Mouse (Mus musculus): ENCODE results near the gene 1600012H06Rik. TPM values are rescaled to one million over a fixed set of nuclear protein-coding genes. Genes with fewer than 3 reads are reported as not detected.
"Not testable (repeated sequence)": the region's sequence is repeated elsewhere in the genome, so short reads cannot be mapped to it uniquely, and the experiment has no call there.

Gene 1600012H06Rik
- polyA plus RNA-seq, 1 experiment from 2014 or later, result 33.1 TPM

- not testable (repeated sequence) for H3K9ac ChIP-seq (replicated peaks; ENCODE audit: low read depth, low read length)
These were observed 7.7 kb upstream of the 1600012H06Rik start for GRCm38 (mm10) chr17:14935280-14935679.

GRCm38 (mm10) chr17:14935841-14936605 lies 7.0 kb upstream of the 1600012H06Rik start:
- WGBS, result 72% methylated on average over 5 of the region's 5 CpGs
- Histone ChIP-seq H3K9ac (replicated peaks; ENCODE audit: low read depth, low read length) (no peak overlapping the region), H3K4me3 (replicated peaks; ENCODE audit: low read length) (no peak overlapping the region)

More at GRCm38 (mm10) chr17:14935280-14935679, 7.7 kb upstream of the 1600012H06Rik start:
- H3K4me3 ChIP-seq (replicated peaks; ENCODE audit: low read length); H3K9me3 ChIP-seq (ENCODE audit: control insufficient read depth, low read length); H3K4me2 ChIP-seq (ENCODE audit: low read length); H3K4me1 ChIP-seq (replicated peaks; ENCODE audit: control insufficient read depth, insufficient read depth, low read length); H3K27ac ChIP-seq (ENCODE audit: low read length); ATAC-seq; H3K36me3 ChIP-seq (ENCODE audit: control insufficient read depth, insufficient read depth); H3K27me3 ChIP-seq (replicated peaks; ENCODE audit: control insufficient read depth, insufficient read depth, low read length): not testable (repeated sequence)
- WGBS, result 86% methylated on average over 12 of the region's 14 CpGs

GRCm38 (mm10) chr17:14942181-14942580 lies 803 bp upstream of the 1600012H06Rik start:
- H3K4me3 ChIP-seq (replicated peaks; ENCODE audit: low read length), result peak overlapping the region; percentile 79
- ATAC-seq; H3K27ac ChIP-seq (ENCODE audit: low read length): not testable (repeated sequence)

More at GRCm38 (mm10) chr17:14935841-14936605, 7.0 kb upstream of the 1600012H06Rik start:
- Histone ChIP-seq H3K36me3 (ENCODE audit: control insufficient read depth, insufficient read depth) (no peaks in the 10 kb centered on the region), H3K9me3 (ENCODE audit: control insufficient read depth, low read length) (no peaks in the 10 kb centered on the region), H3K27ac (ENCODE audit: low read length) (no peak overlapping the region), H3K4me2 (ENCODE audit: low read length) (no peak overlapping the region), H3K27me3 (replicated peaks; ENCODE audit: control insufficient read depth, insufficient read depth, low read length) (no peaks in the 10 kb centered on the region), H3K4me1 (replicated peaks; ENCODE audit: control insufficient read depth, insufficient read depth, low read length) (no peaks in the 10 kb centered on the region)
- no peak for ATAC-seq

GRCm38 (mm10) chr17:14943729-14944059 lies 710 bp downstream of the 1600012H06Rik start:
- peak overlapping the region; percentile 84 for H3K9ac ChIP-seq (replicated peaks; ENCODE audit: low read depth, low read length)
- peak overlapping the region; percentile 79 for H3K4me3 ChIP-seq (replicated peaks; ENCODE audit: low read length)
- H3K4me2 ChIP-seq (ENCODE audit: low read length), result peak overlapping the region; percentile 97
- peaks cover 4% of the 10 kb centered on the region; the same call in 1 of the 2 replicates for H3K36me3 ChIP-seq (ENCODE audit: control insufficient read depth, insufficient read depth)
- 19% methylated on average over 16 of the region's 16 CpGs for WGBS
- no peaks in the 10 kb centered on the region for H3K9me3 ChIP-seq (ENCODE audit: control insufficient read depth, low read length)
- ATAC-seq, result peak; percentile 0; the same call in 1 of the 2 replicates
- H3K27me3 ChIP-seq (replicated peaks; ENCODE audit: control insufficient read depth, insufficient read depth, low read length), result no peaks in the 10 kb centered on the region
- H3K27ac ChIP-seq (ENCODE audit: low read length), result no peak overlapping the region; the same call in 1 of the 2 replicates
- H3K4me1 ChIP-seq (replicated peaks; ENCODE audit: control insufficient read depth, insufficient read depth, low read length), result peaks cover 18% of the 10 kb centered on the region

More at GRCm38 (mm10) chr17:14942181-14942580, 803 bp upstream of the 1600012H06Rik start:
- Histone ChIP-seq H3K9ac (replicated peaks; ENCODE audit: low read depth, low read length) (peak overlapping the region; percentile 78; the same call in 1 of the 2 replicates), H3K4me1 (replicated peaks; ENCODE audit: control insufficient read depth, insufficient read depth, low read length) (peaks cover 18% of the 10 kb centered on the region), H3K4me2 (ENCODE audit: low read length) (peak overlapping the region; percentile 60)
- H3K27me3 ChIP-seq (replicated peaks; ENCODE audit: control insufficient read depth, insufficient read depth, low read length); H3K9me3 ChIP-seq (ENCODE audit: control insufficient read depth, low read length); H3K36me3 ChIP-seq (ENCODE audit: control insufficient read depth, insufficient read depth): not testable (repeated sequence)
- 61% methylated on average over 6 of the region's 6 CpGs for WGBS

GRCm38 (mm10) chr17:14944551-14944950 lies 1.6 kb downstream of the 1600012H06Rik start:
- Histone ChIP-seq H3K36me3 (ENCODE audit: control insufficient read depth, insufficient read depth) (peaks cover 4% of the 10 kb centered on the region; the same call in 1 of the 2 replicates), H3K9me3 (ENCODE audit: control insufficient read depth, low read length) (no peaks in the 10 kb centered on the region), H3K9ac (replicated peaks; ENCODE audit: low read depth, low read length) (no peak overlapping the region), H3K4me3 (replicated peaks; ENCODE audit: low read length) (no peak overlapping the region), H3K4me1 (replicated peaks; ENCODE audit: control insufficient read depth, insufficient read depth, low read length) (peaks cover 18% of the 10 kb centered on the region), H3K27ac (ENCODE audit: low read length) (no peak overlapping the region), H3K4me2 (ENCODE audit: low read length) (no peak overlapping the region; the same call in 1 of the 2 replicates), H3K27me3 (replicated peaks; ENCODE audit: control insufficient read depth, insufficient read depth, low read length) (no peaks in the 10 kb centered on the region)
- WGBS, result 91% methylated on average over 1 of the region's 1 CpGs
- no peak for ATAC-seq

- H3K27me3 ChIP-seq (replicated peaks; ENCODE audit: control insufficient read depth, insufficient read depth, low read length), result no peaks in the 10 kb centered on the region
- H3K4me2 ChIP-seq (ENCODE audit: low read length), result no peak overlapping the region
- 87% methylated on average over 7 of the region's 7 CpGs for WGBS
- H3K4me1 ChIP-seq (replicated peaks; ENCODE audit: control insufficient read depth, insufficient read depth, low read length), result peaks cover 7% of the 10 kb centered on the region
- ATAC-seq, result no peak
- H3K4me3 ChIP-seq (replicated peaks; ENCODE audit: low read length), result no peak overlapping the region
- H3K9me3 ChIP-seq (ENCODE audit: control insufficient read depth, low read length), result no peaks in the 10 kb centered on the region
- no peak overlapping the region for H3K9ac ChIP-seq (replicated peaks; ENCODE audit: low read depth, low read length)
- peaks cover 15% of the 10 kb centered on the region for H3K36me3 ChIP-seq (ENCODE audit: control insufficient read depth, insufficient read depth)
- no peak overlapping the region for H3K27ac ChIP-seq (ENCODE audit: low read length)
These were observed 6.3 kb downstream of the 1600012H06Rik start for GRCm38 (mm10) chr17:14949161-14949827.

GRCm38 (mm10) chr17:14953452-14953851 lies 10.5 kb downstream of the 1600012H06Rik start:
- no peaks in the 10 kb centered on the region for H3K4me1 ChIP-seq (replicated peaks; ENCODE audit: control insufficient read depth, insufficient read depth, low read length)
- no peak overlapping the region for H3K27ac ChIP-seq (ENCODE audit: low read length)
- no peak overlapping the region for H3K4me3 ChIP-seq (replicated peaks; ENCODE audit: low read length)
- ATAC-seq, result no peak
- no peak overlapping the region for H3K4me2 ChIP-seq (ENCODE audit: low read length)
- H3K36me3 ChIP-seq (ENCODE audit: control insufficient read depth, insufficient read depth), result peaks cover 12% of the 10 kb centered on the region
- H3K27me3 ChIP-seq (replicated peaks; ENCODE audit: control insufficient read depth, insufficient read depth, low read length), result no peaks in the 10 kb centered on the region
- H3K9ac ChIP-seq (replicated peaks; ENCODE audit: low read depth, low read length), result no peak overlapping the region
- no peaks in the 10 kb centered on the region for H3K9me3 ChIP-seq (ENCODE audit: control insufficient read depth, low read length)
- WGBS, result 95% methylated on average over 8 of the region's 8 CpGs

GRCm38 (mm10) chr17:14958686-14959327 lies 15.8 kb downstream of the 1600012H06Rik start:
- no peaks in the 10 kb centered on the region for H3K27me3 ChIP-seq (replicated peaks; ENCODE audit: control insufficient read depth, insufficient read depth, low read length)
- 92% methylated on average over 5 of the region's 5 CpGs for WGBS
- no peaks in the 10 kb centered on the region for H3K9me3 ChIP-seq (ENCODE audit: control insufficient read depth, low read length)
- H3K4me2 ChIP-seq (ENCODE audit: low read length), result no peak overlapping the region
- H3K9ac ChIP-seq (replicated peaks; ENCODE audit: low read depth, low read length), result no peak overlapping the region
- H3K36me3 ChIP-seq (ENCODE audit: control insufficient read depth, insufficient read depth), result peaks cover 4% of the 10 kb centered on the region
- H3K4me1 ChIP-seq (replicated peaks; ENCODE audit: control insufficient read depth, insufficient read depth, low read length), result peaks cover 9% of the 10 kb centered on the region
- no peak overlapping the region for H3K27ac ChIP-seq (ENCODE audit: low read length)
- H3K4me3 ChIP-seq (replicated peaks; ENCODE audit: low read length), result no peak overlapping the region
- no peak for ATAC-seq

GRCm38 (mm10) chr17:14959979-14960378 lies 17.0 kb downstream of the 1600012H06Rik start:
- no peaks in the 10 kb centered on the region for H3K27me3 ChIP-seq (replicated peaks; ENCODE audit: control insufficient read depth, insufficient read depth, low read length)
- H3K36me3 ChIP-seq (ENCODE audit: control insufficient read depth, insufficient read depth), result no peaks in the 10 kb centered on the region
- peak overlapping the region; percentile 28 for H3K4me3 ChIP-seq (replicated peaks; ENCODE audit: low read length)
- peaks cover 9% of the 10 kb centered on the region for H3K4me1 ChIP-seq (replicated peaks; ENCODE audit: control insufficient read depth, insufficient read depth, low read length)
- H3K9ac ChIP-seq (replicated peaks; ENCODE audit: low read depth, low read length), result peak overlapping the region; percentile 39; the same call in 1 of the 2 replicates
- H3K27ac ChIP-seq (ENCODE audit: low read length), result no peak overlapping the region
- H3K9me3 ChIP-seq (ENCODE audit: control insufficient read depth, low read length), result no peaks in the 10 kb centered on the region
- 19% methylated on average over 3 of the region's 3 CpGs for WGBS
- no peak for ATAC-seq
- H3K4me2 ChIP-seq (ENCODE audit: low read length), result peak overlapping the region; percentile 55
